Mouse (Mus musculus) thymus, adult 2 months (tissue): Measurements from ENCODE around the gene Zfp655.

Experiments
- CTCF ChIP-seq: fragments of 200-500 bp; IDR thresholded peaks from 2 replicates; pipeline ENCODE4 v1.5.1; 2012; ENCODE audit warnings: mild to moderate bottlenecking, control low read depth, low read length, moderate library complexity, borderline replicate concordance; ENCODE audit not compliant: control insufficient read depth, poor library complexity, insufficient read depth; ENCODE audit errors: extremely low read depth
- POLR2A ChIP-seq: fragments of 200-500 bp; IDR thresholded peaks from 2 replicates; pipeline ENCODE4 v1.6.1; 2012; ENCODE audit warnings: mild to moderate bottlenecking, low read length, control low read depth, moderate library complexity; ENCODE audit not compliant: control insufficient read depth, poor library complexity, insufficient read depth; ENCODE audit errors: extremely low read depth

DNA sequence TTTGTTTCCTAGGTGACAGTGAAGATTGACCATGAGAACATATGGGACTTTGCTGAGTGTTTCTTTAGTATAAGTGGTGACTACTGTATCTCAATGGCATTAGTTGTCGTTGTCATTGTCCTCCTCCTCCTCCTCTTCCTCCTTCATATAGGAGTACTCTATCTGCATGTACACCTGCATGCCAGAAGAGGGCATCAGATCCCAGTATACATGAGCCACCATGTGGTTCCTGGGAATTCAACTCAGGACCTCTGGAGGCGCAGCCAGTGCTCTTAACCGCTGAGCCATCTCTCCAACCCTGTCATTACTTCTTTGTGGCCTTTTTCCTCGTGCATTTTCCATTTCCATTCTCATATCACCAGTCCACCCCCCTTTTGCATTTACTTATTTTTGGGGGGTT, 16.8 kb upstream of the Zfp655 start:
- TF ChIP-seq CTCF (no peak), POLR2A (no peak)
